Mouse (Mus musculus): Measurements from ENCODE around the gene Gpi1.
"Not testable (repeated sequence)": the region's sequence is repeated elsewhere in the genome, so short reads cannot be mapped to it uniquely, and the experiment has no call there.

The Gpi1 gene

GRCm38 (mm10) chr7:34229691-34230111 is 435 bp downstream of the Gpi1 start:
- no peak for DNase-seq (ENCODE audit: low read depth, low spot score)

GRCm38 (mm10) chr7:34229153-34229552 is 983 bp downstream of the Gpi1 start:
- DNase-seq (ENCODE audit: low read depth, low spot score): no peak

GRCm38 (mm10) chr7:34228641-34229040 is 1.5 kb downstream of the Gpi1 start:
- no peak for DNase-seq (ENCODE audit: low read depth, low spot score)

GRCm38 (mm10) chr7:34226846-34227245 is 3.3 kb downstream of the Gpi1 start:
- DNase-seq (ENCODE audit: low read depth, low spot score): no peak

- DNase-seq (ENCODE audit: low read depth, low spot score): no peak
These were observed 4.0 kb downstream of the Gpi1 start for GRCm38 (mm10) chr7:34226086-34226485.

GRCm38 (mm10) chr7:34224308-34224707 is 5.8 kb downstream of the Gpi1 start:
- no peak for DNase-seq (ENCODE audit: low read depth, low spot score)

- no peak for DNase-seq (ENCODE audit: low read depth, low spot score)
These were observed 7.8 kb downstream of the Gpi1 start for GRCm38 (mm10) chr7:34222340-34222739.

- DNase-seq (ENCODE audit: low read depth, low spot score): no peak
These were observed 8.4 kb downstream of the Gpi1 start for GRCm38 (mm10) chr7:34221594-34222250.

- DNase-seq (ENCODE audit: low read depth, low spot score): no peak
These were observed 11.6 kb downstream of the Gpi1 start for GRCm38 (mm10) chr7:34218496-34218895.

- no peak for DNase-seq (ENCODE audit: low read depth, low spot score)
These were observed 13.7 kb downstream of the Gpi1 start for GRCm38 (mm10) chr7:34216474-34216873.

- DNase-seq (ENCODE audit: low read depth, low spot score): no peak
These were observed 14.7 kb downstream of the Gpi1 start for GRCm38 (mm10) chr7:34215481-34215880.

- DNase-seq (ENCODE audit: low read depth, low spot score): no peak
These were observed 15.5 kb downstream of the Gpi1 start for GRCm38 (mm10) chr7:34214644-34215043.

- no peak for DNase-seq (ENCODE audit: low read depth, low spot score)
These were observed 16.9 kb downstream of the Gpi1 start for GRCm38 (mm10) chr7:34213281-34213680.

- DNase-seq (ENCODE audit: low read depth, low spot score): no peak
These were observed 21.9 kb downstream of the Gpi1 start for GRCm38 (mm10) chr7:34208027-34208745.

GRCm38 (mm10) chr7:34206331-34206730 is 23.8 kb downstream of the Gpi1 start:
- DNase-seq (ENCODE audit: low read depth, low spot score): no peak

- not testable (repeated sequence) for DNase-seq (ENCODE audit: low read depth, low spot score)
These were observed 28.0 kb downstream of the Gpi1 start for GRCm38 (mm10) chr7:34202147-34202546.

GRCm38 (mm10) chr7:34200829-34201228 is 29.3 kb downstream of the Gpi1 start:
- no peak for DNase-seq (ENCODE audit: low read depth, low spot score)

GRCm38 (mm10) chr7:34198346-34198745 is 31.8 kb downstream of the Gpi1 start:
- DNase-seq (ENCODE audit: low read depth, low spot score): no peak

GRCm38 (mm10) chr7:34196132-34197128 is 33.7 kb downstream of the Gpi1 start, which contains the start of gene Pdcd2l:
TSS of gene Pdcd2l (minus strand) at chr7:34196661.
- peak; percentile 82 for DNase-seq (ENCODE audit: low read depth, low spot score)

- DNase-seq (ENCODE audit: low read depth, low spot score): no peak
These were observed 34.5 kb downstream of the Gpi1 start for GRCm38 (mm10) chr7:34195632-34196031.

GRCm38 (mm10) chr7:34192825-34193224 is 37.3 kb downstream of the Gpi1 start:
- no peak for DNase-seq (ENCODE audit: low read depth, low spot score)
